Mouse (Mus musculus) ES-Bruce4 (cell line): ENCODE measurements at regions not wholly inside any gene's neighbourhood (a gene's known extent, or its start where the extent isn't known, plus 50 kb on each side); places are given as distances from the start of the nearest gene placed in this dataset.

ENCODE experiments used
- H3K27ac ChIP-seq: 2 replicates; pipeline ENCODE4 v1.5.1; 2012; ENCODE audit warnings: low read length, inconsistent platforms; ENCODE audit not compliant: insufficient read depth
- H3K27me3 ChIP-seq: 2 replicates; pipeline ENCODE4 v1.6.1; 2012; ENCODE audit warnings: mild to moderate bottlenecking, low read length, inconsistent platforms; ENCODE audit not compliant: control insufficient read depth, poor library complexity, insufficient read depth, severe bottlenecking
- H3K36me3 ChIP-seq: 2 replicates; pipeline ENCODE4 v1.6.1; 2012; ENCODE audit warnings: inconsistent platforms, mild to moderate bottlenecking, low read length, moderate library complexity; ENCODE audit not compliant: control insufficient read depth, poor library complexity, insufficient read depth, severe bottlenecking
- H3K4me1 ChIP-seq: one replicate; pipeline ENCODE4 v1.8.1; 2011; ENCODE audit warnings: low read length; ENCODE audit not compliant: control insufficient read depth, insufficient read depth
- H3K4me3 ChIP-seq: 2 replicates; pipeline ENCODE4 v1.5.1; 2011; ENCODE audit warnings: low read depth, mild to moderate bottlenecking, low read length
- H3K9ac ChIP-seq: 2 replicates; pipeline ENCODE4 v1.6.1; 2012; ENCODE audit warnings: low read depth, mild to moderate bottlenecking, inconsistent platforms; ENCODE audit not compliant: poor library complexity, severe bottlenecking
- H3K9me3 ChIP-seq: replicated peaks from 2 replicates; pipeline ENCODE4 v1.6.1; 2012; ENCODE audit warnings: mild to moderate bottlenecking, low read length, inconsistent platforms; ENCODE audit not compliant: control insufficient read depth, poor library complexity, insufficient read depth, severe bottlenecking
- CTCF ChIP-seq: IDR thresholded peaks from one replicate; pipeline ENCODE4 v1.8.1; 2011; ENCODE audit warnings: low read depth, low read length
- EP300 ChIP-seq: IDR thresholded peaks from 2 replicates; pipeline ENCODE4 v1.6.1; 2011; ENCODE audit warnings: low read depth, low read length; ENCODE audit not compliant: insufficient read depth
- POLR2A ChIP-seq: IDR thresholded peaks from one replicate; pipeline ENCODE4 v1.8.1; 2011; ENCODE audit warnings: low read length; ENCODE audit not compliant: insufficient read depth

DNA sequence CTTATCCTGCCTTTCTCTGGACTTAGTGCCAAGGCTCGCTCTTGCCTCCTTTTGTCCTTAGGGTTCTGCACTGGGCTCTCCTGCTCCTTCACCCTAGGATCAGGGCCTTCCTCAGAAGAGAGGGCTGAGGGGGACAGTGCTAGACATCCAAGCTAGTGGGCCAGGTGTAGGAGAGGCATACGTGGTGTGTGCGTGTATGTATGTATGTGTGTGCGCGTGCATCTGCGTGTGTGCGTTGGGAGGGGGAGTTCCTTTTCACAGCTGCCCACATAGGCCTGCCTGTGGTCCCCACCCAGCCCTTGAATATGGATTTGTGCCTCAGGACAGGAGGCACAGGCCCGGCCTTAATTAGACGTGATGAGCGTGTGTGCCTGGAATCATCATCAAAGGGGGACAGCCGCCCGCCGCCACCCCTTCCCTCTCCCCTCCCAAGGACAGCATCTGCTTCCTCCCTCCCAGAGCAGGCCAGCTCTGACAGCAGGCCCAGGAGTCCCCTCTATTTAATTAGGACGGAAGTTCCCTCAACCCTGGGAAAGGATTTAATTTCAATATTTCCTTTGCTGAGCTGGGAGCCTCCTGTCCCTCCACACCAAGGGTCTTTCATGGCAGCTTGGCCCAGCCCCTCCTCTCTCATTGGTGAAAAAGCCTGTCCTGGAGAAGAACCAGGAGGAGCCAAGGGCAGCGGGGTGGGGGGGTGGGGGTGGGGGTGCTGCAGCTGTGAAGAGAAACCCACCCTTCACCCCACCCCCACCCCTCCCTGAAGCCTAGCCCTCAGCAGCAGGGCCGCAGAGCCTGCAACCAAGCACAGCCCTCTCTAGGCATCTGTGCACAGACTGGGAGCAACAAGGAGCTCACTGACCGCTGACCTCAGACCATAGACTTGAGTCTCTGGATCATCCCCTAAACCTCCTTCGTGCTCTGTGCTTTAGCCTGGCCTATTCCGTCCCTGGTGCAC lies 155.8 kb upstream of the A530016L24Rik start:
- Histone ChIP-seq H3K4me1 (no peaks in the 10 kb centered on the region), H3K27me3 (no peaks in the 10 kb centered on the region), H3K27ac (no peak overlapping the region), H3K36me3 (no peaks in the 10 kb centered on the region), H3K9me3 (no peaks in the 10 kb centered on the region), H3K9ac (no peak overlapping the region), H3K4me3 (no peak overlapping the region)
- TF ChIP-seq POLR2A (no peak), EP300 (no peak), CTCF (no peak)

DNA sequence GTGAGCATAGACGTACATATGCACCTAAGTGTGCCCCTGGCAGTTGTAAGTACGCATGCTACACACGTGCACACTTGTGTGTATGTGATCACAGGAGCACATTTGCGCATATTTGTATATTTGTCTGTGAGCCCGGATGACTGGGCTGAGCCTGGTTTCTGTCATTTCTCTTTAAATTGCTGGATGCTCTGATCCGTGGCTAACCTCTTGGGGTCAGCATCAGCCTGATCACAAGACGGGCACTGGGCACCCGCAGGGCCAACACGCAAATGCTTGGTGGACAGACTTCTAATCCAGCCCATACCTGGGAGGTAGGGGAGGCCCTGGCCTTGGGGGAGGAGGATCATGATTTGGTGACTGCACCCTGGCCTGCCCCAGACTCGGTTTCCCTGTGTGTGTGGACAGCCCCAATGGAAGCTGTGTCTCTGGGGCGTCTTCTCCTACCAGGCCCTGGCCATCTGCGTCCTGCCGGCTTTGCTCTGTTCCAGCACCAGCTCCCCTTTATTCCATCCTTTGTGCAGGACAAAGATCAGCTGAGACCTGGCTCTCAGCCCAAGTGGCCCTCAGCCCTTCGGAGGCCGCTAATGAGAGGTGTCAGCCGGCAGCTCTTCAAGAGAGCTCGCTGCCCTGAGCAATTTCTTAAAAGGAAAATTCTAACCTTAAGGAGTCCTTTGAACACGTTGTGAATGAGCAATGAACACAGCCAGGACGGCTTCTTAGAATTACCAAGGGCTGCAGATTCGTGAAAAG lies 155.0 kb upstream of the A530016L24Rik start:
- Histone ChIP-seq H3K27ac (no peak overlapping the region), H3K4me3 (no peak overlapping the region), H3K4me1 (no peaks in the 10 kb centered on the region), H3K9me3 (no peaks in the 10 kb centered on the region), H3K27me3 (no peaks in the 10 kb centered on the region), H3K36me3 (no peaks in the 10 kb centered on the region), H3K9ac (no peak overlapping the region)
- TF ChIP-seq POLR2A (no peak), CTCF (no peak), EP300 (no peak)

DNA sequence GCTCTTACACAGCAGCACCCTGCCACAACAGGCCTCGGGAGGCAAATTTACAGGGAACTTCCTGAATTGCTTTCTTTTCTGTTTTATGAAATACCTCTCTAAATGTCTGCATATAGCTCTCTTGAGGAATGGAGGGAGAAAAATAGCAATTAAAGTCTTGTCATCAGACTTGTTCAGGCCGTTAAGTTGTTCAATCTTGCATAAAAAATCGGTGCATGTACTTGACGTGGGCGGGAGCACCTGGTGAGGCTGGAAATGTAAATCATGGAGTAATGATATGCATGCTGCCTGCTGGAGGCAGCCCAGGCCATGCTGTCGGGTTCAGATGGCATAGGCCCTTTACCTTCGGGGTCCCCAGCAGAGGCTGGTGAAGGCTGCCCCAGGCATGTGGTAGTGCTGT lies 153.6 kb upstream of the A530016L24Rik start:
- Histone ChIP-seq H3K9me3 (no peaks in the 10 kb centered on the region), H3K27ac (no peak overlapping the region), H3K4me3 (no peak overlapping the region), H3K36me3 (no peaks in the 10 kb centered on the region), H3K9ac (no peak overlapping the region), H3K27me3 (no peaks in the 10 kb centered on the region), H3K4me1 (no peaks in the 10 kb centered on the region)
- TF ChIP-seq CTCF (no peak), POLR2A (no peak), EP300 (no peak)

DNA sequence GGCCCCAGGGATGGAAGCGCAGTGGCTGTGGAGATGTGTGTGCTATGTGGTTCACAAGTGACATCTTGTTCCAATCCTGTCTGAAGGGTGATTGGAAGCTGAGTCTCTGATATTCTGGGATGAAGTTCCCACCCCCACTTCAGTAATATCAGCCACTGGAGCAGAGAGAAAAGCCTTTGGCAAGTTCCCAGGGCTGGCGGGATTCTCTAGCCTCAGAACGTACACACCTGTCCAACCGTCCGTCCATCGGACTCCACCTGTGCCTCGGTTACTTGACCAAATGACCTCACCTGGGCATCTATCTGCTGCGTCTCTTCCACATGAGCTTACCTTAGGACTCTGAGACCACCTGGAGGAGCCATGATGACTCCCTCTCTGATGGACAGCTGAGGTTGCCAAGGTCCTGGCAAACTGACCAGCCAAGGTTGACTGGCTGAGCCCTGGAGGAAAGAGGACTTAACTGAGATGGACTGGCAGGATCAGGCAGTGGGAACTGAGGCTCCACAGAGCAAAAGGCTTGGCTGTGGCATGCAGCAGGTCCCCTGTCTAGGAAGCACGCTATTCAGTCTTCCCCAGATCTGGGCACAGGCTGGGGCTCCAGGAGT lies 152.5 kb upstream of the A530016L24Rik start:
- no peaks in the 10 kb centered on the region for H3K9me3 ChIP-seq
- no peaks in the 10 kb centered on the region for H3K36me3 ChIP-seq
- TF ChIP-seq EP300 (no peak), POLR2A (no peak), CTCF (no peak)
- no peak overlapping the region for H3K9ac ChIP-seq
- H3K4me3 ChIP-seq, result no peak overlapping the region
- no peaks in the 10 kb centered on the region for H3K4me1 ChIP-seq
- H3K27me3 ChIP-seq, result no peaks in the 10 kb centered on the region
- H3K27ac ChIP-seq, result no peak overlapping the region

DNA sequence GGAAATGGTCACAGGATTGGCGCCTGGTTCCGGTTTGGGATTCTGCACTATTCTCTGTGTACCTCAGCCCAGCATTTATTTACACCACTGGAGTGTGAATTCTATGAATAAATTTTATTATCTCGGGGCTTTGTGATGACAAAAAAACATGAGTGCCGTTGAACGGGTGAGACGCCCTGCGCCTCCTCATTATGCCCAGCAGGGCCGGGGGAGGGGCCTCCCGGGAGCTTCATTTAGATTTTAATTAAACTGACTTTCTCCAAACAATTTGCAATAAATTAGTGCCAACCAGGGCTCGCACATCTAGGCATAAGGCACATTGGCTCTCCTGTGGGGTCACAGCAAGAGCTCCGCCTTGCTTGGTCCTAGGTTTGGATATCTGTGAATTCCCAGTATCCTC lies 151.8 kb upstream of the A530016L24Rik start:
- no peaks in the 10 kb centered on the region for H3K27me3 ChIP-seq
- no peak overlapping the region for H3K9ac ChIP-seq
- H3K4me1 ChIP-seq, result no peaks in the 10 kb centered on the region
- H3K9me3 ChIP-seq, result no peaks in the 10 kb centered on the region
- H3K4me3 ChIP-seq, result no peak overlapping the region
- TF ChIP-seq CTCF (no peak), POLR2A (no peak), EP300 (no peak)
- no peak overlapping the region for H3K27ac ChIP-seq
- H3K36me3 ChIP-seq, result no peaks in the 10 kb centered on the region

- Histone ChIP-seq H3K27ac (no peak overlapping the region), H3K4me1 (no peaks in the 10 kb centered on the region), H3K4me3 (no peak overlapping the region), H3K9ac (no peak overlapping the region), H3K36me3 (no peaks in the 10 kb centered on the region), H3K9me3 (no peaks in the 10 kb centered on the region), H3K27me3 (no peaks in the 10 kb centered on the region)
- TF ChIP-seq POLR2A, result no peak
- no peak for TF ChIP-seq EP300
- TF ChIP-seq CTCF, result no peak
These were observed 150.3 kb upstream of the A530016L24Rik start for GRCm38 (mm10) chr12:112338976-112339375.
